Mouse (Mus musculus): Measurements from ENCODE around the gene Gm12184. TPM values are rescaled to one million over a fixed set of nuclear protein-coding genes. Genes with fewer than 3 reads are reported as not detected.
"Not testable (repeated sequence)": the region's sequence is repeated elsewhere in the genome, so short reads cannot be mapped to it uniquely, and the experiment has no call there.

Gene Gm12184
- polyA plus RNA-seq, 1 experiment from 2014 or later: 4.0 TPM

DNA sequence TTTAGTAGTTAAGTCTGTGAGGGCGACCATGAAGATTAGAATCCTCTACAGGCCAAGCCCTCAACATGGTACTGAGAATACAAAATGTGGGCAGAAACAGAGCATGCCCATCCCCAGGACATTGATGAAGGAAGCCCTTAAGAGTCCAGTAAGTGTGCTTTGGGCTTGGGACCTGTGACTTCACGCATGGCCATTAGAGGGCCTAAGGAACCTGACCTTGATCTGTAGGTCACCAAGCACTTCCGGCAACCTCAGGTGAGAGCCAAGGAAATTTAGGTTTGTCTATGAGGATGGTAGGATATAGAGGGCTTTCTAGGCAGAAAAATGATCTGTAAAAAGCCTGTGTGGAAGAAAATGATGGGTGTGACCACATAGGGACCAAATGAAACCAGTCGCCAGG is 30.2 kb downstream of the Gm12184 start:
- peaks cover 10% of the 10 kb centered on the region for H3K4me1 ChIP-seq (ENCODE audit: control insufficient read depth, insufficient read depth, low read length)
- no peaks in the 10 kb centered on the region for H3K36me3 ChIP-seq (ENCODE audit: control insufficient read depth, insufficient read depth, low read length)
- ATAC-seq (replicated peaks; ENCODE audit: insufficient number of reproducible peaks, low FRiP score, low TSS enrichment): no peak
- no peak overlapping the region for H3K4me2 ChIP-seq
- no peaks in the 10 kb centered on the region for H3K9me3 ChIP-seq (replicated peaks; ENCODE audit: control insufficient read depth, low read length)
- no peaks in the 10 kb centered on the region for H3K27me3 ChIP-seq (ENCODE audit: control insufficient read depth, insufficient read depth, low read length)
- H3K4me3 ChIP-seq (ENCODE audit: low read depth, low read length): no peak overlapping the region
- no peak overlapping the region for H3K27ac ChIP-seq (ENCODE audit: low read depth, low read length)
- H3K9ac ChIP-seq (ENCODE audit: low read depth, low read length): no peak overlapping the region
- 68% methylated on average over 4 of the region's 4 CpGs for WGBS (ENCODE audit: insufficient replicate concordance)

DNA sequence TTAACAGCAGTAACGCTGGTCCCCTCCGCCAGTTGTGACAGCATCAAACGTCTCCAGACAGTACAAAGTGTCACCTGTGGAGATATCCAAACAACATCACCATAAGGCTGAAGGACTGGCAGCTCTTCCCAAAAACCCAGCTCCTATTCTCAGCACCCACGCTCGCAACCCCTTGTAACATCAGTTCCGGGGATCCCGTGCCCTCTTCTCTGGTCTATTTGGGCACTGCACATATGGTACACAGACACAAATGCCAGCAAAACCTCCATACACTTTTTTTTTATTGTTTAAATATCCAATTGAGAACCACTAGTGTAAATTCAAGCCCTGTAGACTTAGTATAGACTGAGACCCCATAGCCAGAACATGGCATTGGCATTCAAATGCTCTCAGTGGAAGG is 31.2 kb downstream of the Gm12184 start:
- no peak overlapping the region for H3K27ac ChIP-seq (ENCODE audit: low read depth, low read length)
- no peak for ATAC-seq (replicated peaks; ENCODE audit: insufficient number of reproducible peaks, low FRiP score, low TSS enrichment)
- no peaks in the 10 kb centered on the region for H3K9me3 ChIP-seq (replicated peaks; ENCODE audit: control insufficient read depth, low read length)
- peaks cover 10% of the 10 kb centered on the region for H3K4me1 ChIP-seq (ENCODE audit: control insufficient read depth, insufficient read depth, low read length)
- 90% methylated on average over 7 of the region's 7 CpGs for WGBS (ENCODE audit: insufficient replicate concordance)
- no peak overlapping the region for H3K9ac ChIP-seq (ENCODE audit: low read depth, low read length)
- no peaks in the 10 kb centered on the region for H3K36me3 ChIP-seq (ENCODE audit: control insufficient read depth, insufficient read depth, low read length)
- no peak overlapping the region for H3K4me3 ChIP-seq (ENCODE audit: low read depth, low read length)
- no peak overlapping the region for H3K4me2 ChIP-seq
- H3K27me3 ChIP-seq (ENCODE audit: control insufficient read depth, insufficient read depth, low read length): no peaks in the 10 kb centered on the region

DNA sequence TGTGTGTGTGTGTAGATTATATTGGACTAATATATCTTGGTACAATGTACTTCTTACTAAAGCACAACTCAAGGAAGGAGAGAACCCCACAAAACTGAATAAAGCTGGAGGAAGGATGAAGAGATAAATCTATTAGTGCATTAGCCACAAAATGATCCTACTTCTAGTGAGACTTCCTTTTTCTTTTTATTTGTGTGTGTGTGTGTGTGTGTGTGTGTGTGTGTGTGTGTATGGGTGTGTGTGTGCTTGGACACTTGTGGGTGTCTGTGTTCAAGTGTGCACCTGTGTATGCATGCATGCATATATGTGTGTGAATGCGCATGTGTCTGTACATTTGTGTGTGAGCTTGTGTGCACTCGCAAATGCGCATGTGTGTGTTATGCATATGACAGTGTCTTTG is 33.3 kb downstream of the Gm12184 start:
- H3K27ac ChIP-seq (ENCODE audit: low read depth, low read length): no peak overlapping the region
- H3K36me3 ChIP-seq (ENCODE audit: control insufficient read depth, insufficient read depth, low read length): no peaks in the 10 kb centered on the region
- peaks cover 2% of the 10 kb centered on the region; the same call in 1 of the 2 replicates for H3K4me1 ChIP-seq (ENCODE audit: control insufficient read depth, insufficient read depth, low read length)
- 89% methylated on average over 3 of the region's 3 CpGs for WGBS (ENCODE audit: insufficient replicate concordance)
- H3K4me2 ChIP-seq: no peak overlapping the region
- no peak for ATAC-seq (replicated peaks; ENCODE audit: insufficient number of reproducible peaks, low FRiP score, low TSS enrichment)
- no peaks in the 10 kb centered on the region for H3K9me3 ChIP-seq (replicated peaks; ENCODE audit: control insufficient read depth, low read length)
- H3K27me3 ChIP-seq (ENCODE audit: control insufficient read depth, insufficient read depth, low read length): no peaks in the 10 kb centered on the region
- no peak overlapping the region for H3K4me3 ChIP-seq (ENCODE audit: low read depth, low read length)
- H3K9ac ChIP-seq (ENCODE audit: low read depth, low read length): no peak overlapping the region

DNA sequence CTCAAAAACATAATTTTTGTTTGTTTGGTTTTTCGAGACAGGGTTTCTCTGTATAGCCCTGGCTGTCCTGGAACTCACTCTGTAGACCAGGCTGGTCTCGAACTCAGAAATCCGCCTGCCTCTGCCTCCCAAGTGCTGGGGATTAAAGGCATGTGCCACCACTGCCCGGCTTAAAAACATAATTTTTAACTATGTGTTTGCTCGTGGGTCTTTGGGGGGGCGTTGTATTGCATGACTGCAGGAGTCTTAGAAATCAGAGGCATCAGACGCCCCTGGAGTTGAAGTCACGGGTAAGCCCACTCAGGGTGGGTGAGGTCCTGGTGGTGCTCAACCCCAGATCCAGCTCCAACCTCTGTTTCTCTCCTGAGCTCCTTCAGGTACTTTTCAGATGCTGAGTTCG is 34.6 kb downstream of the Gm12184 start:
- WGBS (ENCODE audit: insufficient replicate concordance): 86% methylated on average over 9 of the region's 9 CpGs
- not testable (repeated sequence) for H3K27ac ChIP-seq (ENCODE audit: low read depth, low read length); ATAC-seq (replicated peaks; ENCODE audit: insufficient number of reproducible peaks, low FRiP score, low TSS enrichment); H3K4me3 ChIP-seq (ENCODE audit: low read depth, low read length); H3K4me2 ChIP-seq; H3K4me1 ChIP-seq (ENCODE audit: control insufficient read depth, insufficient read depth, low read length); H3K9ac ChIP-seq (ENCODE audit: low read depth, low read length); H3K9me3 ChIP-seq (replicated peaks; ENCODE audit: control insufficient read depth, low read length); H3K27me3 ChIP-seq (ENCODE audit: control insufficient read depth, insufficient read depth, low read length); H3K36me3 ChIP-seq (ENCODE audit: control insufficient read depth, insufficient read depth, low read length)

DNA sequence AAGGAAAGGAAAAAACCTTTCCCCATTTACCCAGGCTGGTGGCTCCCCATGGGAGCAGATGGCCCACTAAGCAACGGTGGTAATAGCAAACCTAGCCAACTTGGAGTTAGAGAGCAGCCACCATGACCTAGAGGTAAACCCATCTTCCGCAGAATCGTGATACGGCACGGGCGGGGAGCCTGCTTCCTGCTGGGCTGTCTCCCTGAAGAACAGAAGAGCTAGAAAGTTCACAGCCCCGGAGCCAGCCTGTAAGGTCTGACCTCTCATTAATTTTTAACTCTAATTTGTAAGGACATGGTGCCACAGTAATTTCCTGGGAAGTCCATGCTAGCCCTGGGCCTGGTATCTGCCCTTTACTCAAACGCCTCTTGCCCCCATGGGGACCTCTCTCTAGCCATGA is 35.5 kb downstream of the Gm12184 start:
- Histone ChIP-seq H3K4me1 (ENCODE audit: control insufficient read depth, insufficient read depth, low read length) (no peaks in the 10 kb centered on the region), H3K4me3 (ENCODE audit: low read depth, low read length) (no peak overlapping the region), H3K36me3 (ENCODE audit: control insufficient read depth, insufficient read depth, low read length) (no peaks in the 10 kb centered on the region), H3K27ac (ENCODE audit: low read depth, low read length) (no peak overlapping the region), H3K9me3 (replicated peaks; ENCODE audit: control insufficient read depth, low read length) (no peaks in the 10 kb centered on the region), H3K4me2 (0 out of 2 replicates have a peak overlapping the region, but pooled peaks have one; percentile 2), H3K27me3 (ENCODE audit: control insufficient read depth, insufficient read depth, low read length) (no peaks in the 10 kb centered on the region), H3K9ac (ENCODE audit: low read depth, low read length) (no peak overlapping the region)
- no peak for ATAC-seq (replicated peaks; ENCODE audit: insufficient number of reproducible peaks, low FRiP score, low TSS enrichment)
- 48% methylated on average over 8 of the region's 8 CpGs for WGBS (ENCODE audit: insufficient replicate concordance)

DNA sequence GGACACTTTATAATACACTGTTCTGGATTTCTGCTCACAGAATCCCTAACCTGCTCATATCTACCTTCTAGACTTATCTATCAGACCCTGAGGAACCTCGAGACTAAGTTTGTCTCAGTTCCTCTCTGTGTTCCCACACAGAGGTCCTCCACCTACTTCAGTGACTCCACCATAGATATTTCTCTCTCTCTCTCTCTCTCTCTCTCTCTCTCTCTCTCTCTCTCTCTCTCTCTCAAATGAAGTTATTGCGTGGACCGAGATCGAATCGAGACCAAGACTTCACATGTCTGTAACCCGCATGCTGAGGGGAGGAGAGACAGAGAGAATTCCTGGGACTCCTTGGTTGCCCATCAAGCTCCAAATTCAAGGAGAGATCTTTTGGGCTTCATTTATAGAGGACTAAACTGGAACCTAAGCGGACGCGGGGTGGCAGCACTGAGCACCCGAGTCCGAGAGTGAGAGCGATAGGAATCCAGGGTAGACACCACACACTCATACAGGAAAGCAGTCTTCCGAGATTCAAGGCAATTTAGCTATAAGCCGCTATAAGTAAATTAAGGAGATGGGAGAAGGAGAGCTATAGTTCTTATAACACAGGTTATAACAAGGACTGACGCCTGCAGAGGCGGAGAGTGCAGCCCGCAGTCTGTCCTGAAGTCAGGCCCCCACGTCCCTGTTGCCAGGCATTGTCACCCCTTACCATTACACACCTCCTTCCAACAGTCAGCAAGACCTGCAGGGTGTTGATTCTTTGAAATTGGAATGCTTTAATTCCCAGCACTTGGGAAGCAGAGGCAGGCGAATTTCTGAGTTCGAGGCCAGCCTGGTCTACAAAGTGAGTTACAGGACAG is 36.3 kb downstream of the Gm12184 start:
- H3K9me3 ChIP-seq (replicated peaks; ENCODE audit: control insufficient read depth, low read length): no peaks in the 10 kb centered on the region
- H3K4me2 ChIP-seq: peak overlapping the region; percentile 52
- H3K27ac ChIP-seq (ENCODE audit: low read depth, low read length): no peak overlapping the region
- no peak for ATAC-seq (replicated peaks; ENCODE audit: insufficient number of reproducible peaks, low FRiP score, low TSS enrichment)
- peak overlapping the region; percentile 21; the same call in 1 of the 2 replicates for H3K4me3 ChIP-seq (ENCODE audit: low read depth, low read length)
- no peaks in the 10 kb centered on the region for H3K4me1 ChIP-seq (ENCODE audit: control insufficient read depth, insufficient read depth, low read length)
- no peaks in the 10 kb centered on the region for H3K36me3 ChIP-seq (ENCODE audit: control insufficient read depth, insufficient read depth, low read length)
- WGBS (ENCODE audit: insufficient replicate concordance): 15% methylated on average over 20 of the region's 20 CpGs
- H3K27me3 ChIP-seq (ENCODE audit: control insufficient read depth, insufficient read depth, low read length): no peaks in the 10 kb centered on the region
- H3K9ac ChIP-seq (ENCODE audit: low read depth, low read length): no peak overlapping the region

DNA sequence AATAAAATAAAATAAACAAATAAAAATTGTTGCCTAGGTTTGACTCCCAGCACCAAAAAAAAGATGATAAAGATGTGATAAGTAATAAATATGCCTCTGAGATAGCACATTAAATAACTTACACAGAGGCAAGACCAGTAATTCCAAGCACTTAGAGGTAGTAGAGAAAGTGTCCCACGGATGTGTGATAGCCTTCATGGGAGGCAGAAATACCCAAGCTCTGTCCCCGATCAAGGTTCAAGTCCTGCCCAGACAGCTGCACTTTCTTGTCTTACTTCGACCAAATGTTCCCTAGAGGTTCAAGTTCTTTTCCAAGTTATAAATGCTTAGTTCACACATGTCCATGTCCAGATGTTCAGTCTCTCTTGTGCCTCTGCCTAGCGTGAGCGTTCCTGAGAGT is 37.2 kb downstream of the Gm12184 start:
- no peak overlapping the region for H3K4me2 ChIP-seq
- ATAC-seq (replicated peaks; ENCODE audit: insufficient number of reproducible peaks, low FRiP score, low TSS enrichment): no peak
- no peak overlapping the region for H3K9ac ChIP-seq (ENCODE audit: low read depth, low read length)
- WGBS (ENCODE audit: insufficient replicate concordance): 87% methylated on average over 5 of the region's 5 CpGs
- H3K9me3 ChIP-seq (replicated peaks; ENCODE audit: control insufficient read depth, low read length): no peaks in the 10 kb centered on the region
- H3K27ac ChIP-seq (ENCODE audit: low read depth, low read length): no peak overlapping the region
- no peaks in the 10 kb centered on the region for H3K36me3 ChIP-seq (ENCODE audit: control insufficient read depth, insufficient read depth, low read length)
- H3K27me3 ChIP-seq (ENCODE audit: control insufficient read depth, insufficient read depth, low read length): no peaks in the 10 kb centered on the region
- no peaks in the 10 kb centered on the region for H3K4me1 ChIP-seq (ENCODE audit: control insufficient read depth, insufficient read depth, low read length)
- no peak overlapping the region for H3K4me3 ChIP-seq (ENCODE audit: low read depth, low read length)

DNA sequence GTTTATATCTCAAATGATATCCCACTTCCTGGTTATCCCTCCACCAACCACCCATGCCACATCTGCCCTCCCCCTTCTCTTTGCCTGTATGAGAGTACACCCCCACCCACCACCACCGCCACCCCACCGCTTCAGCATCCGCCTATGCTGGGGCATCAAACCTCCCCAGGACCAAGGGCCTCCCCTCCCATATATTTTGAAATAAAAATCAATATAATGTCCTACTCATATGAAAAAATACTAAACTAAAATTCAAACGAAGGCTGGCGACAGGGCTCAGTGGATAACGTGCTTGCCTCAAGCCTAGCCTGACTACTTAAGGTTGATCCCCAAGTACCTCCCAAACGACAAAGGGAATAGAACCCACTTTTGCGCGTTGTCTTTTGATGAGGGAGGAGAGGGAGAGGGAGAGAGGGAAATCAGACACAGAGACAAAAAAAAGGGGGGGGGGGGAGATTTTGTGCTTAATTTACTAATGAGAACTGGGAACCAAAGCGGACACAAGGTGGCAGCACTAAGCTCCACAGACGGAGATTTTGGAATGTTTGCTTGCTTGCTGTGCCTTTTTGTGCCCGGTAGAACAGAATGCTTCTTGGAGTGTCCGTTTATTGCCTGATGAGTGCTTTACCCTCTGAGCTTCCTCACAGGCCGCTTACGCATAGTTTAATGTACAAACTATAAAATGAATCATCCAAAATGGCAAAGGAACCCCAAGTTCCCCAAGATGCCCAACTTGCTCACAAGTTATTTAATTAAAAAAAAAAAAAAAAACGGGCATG is 38.0 kb downstream of the Gm12184 start:
- Histone ChIP-seq H3K27me3 (ENCODE audit: control insufficient read depth, insufficient read depth, low read length) (no peaks in the 10 kb centered on the region), H3K9me3 (replicated peaks; ENCODE audit: control insufficient read depth, low read length) (no peaks in the 10 kb centered on the region), H3K9ac (ENCODE audit: low read depth, low read length) (peak overlapping the region; percentile 52), H3K36me3 (ENCODE audit: control insufficient read depth, insufficient read depth, low read length) (no peaks in the 10 kb centered on the region), H3K4me2 (peak overlapping the region; percentile 66), H3K4me1 (ENCODE audit: control insufficient read depth, insufficient read depth, low read length) (no peaks in the 10 kb centered on the region), H3K27ac (ENCODE audit: low read depth, low read length) (no peak overlapping the region), H3K4me3 (ENCODE audit: low read depth, low read length) (peak overlapping the region; percentile 46)
- WGBS (ENCODE audit: insufficient replicate concordance): 9% methylated on average over 16 of the region's 16 CpGs
- no peak for ATAC-seq (replicated peaks; ENCODE audit: insufficient number of reproducible peaks, low FRiP score, low TSS enrichment)
